Mouse (Mus musculus) lung, adult 18-20 months (tissue): ENCODE measurements around the gene Lsm6.

Experiments
- DNase-seq, 2 experiments: peaks; one replicate each; pipeline ENCODE4 v3.0.0; 2022; ENCODE audit warnings: mixed read lengths in 2 of 2

Lsm6 gene

GRCm38 (mm10) chr8:78801201-78801600 lies 19.7 kb downstream of the Lsm6 start:
- DNase-seq = no peak

- DNase-seq = no peak
Observed at GRCm38 (mm10) chr8:78798671-78799070, 22.3 kb downstream of the Lsm6 start.

- DNase-seq = no peak
Observed at GRCm38 (mm10) chr8:78797985-78798384, 23.0 kb downstream of the Lsm6 start.

DNA sequence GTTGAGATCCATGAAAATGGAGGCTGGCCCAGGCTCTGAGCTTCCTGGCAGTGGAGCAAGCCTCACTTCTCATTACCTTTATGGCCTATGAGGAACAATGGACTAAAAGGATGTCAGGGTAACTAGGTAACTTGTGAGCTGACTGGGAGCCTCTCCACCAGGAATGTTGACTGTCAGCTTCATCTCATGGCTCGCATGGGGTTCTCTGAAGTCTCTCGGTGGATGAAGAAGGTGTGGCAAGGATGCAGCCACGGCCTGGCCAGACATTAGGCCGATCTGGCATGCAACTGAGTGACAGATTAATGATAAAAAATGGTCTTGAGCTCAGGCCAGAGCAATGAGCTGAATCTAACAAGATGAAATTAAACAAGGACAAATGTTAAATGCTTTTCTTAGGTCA lies 27.7 kb downstream of the Lsm6 start:
- no peak for DNase-seq

GRCm38 (mm10) chr8:78776816-78777215 lies 44.1 kb downstream of the Lsm6 start:
- no peak for DNase-seq

GRCm38 (mm10) chr8:78771256-78771655 lies 49.7 kb downstream of the Lsm6 start:
- DNase-seq = peak in 1 of 2 experiments; percentile 10

- no peak for DNase-seq
Observed at GRCm38 (mm10) chr8:78770584-78770983, 50.4 kb downstream of the Lsm6 start.

DNA sequence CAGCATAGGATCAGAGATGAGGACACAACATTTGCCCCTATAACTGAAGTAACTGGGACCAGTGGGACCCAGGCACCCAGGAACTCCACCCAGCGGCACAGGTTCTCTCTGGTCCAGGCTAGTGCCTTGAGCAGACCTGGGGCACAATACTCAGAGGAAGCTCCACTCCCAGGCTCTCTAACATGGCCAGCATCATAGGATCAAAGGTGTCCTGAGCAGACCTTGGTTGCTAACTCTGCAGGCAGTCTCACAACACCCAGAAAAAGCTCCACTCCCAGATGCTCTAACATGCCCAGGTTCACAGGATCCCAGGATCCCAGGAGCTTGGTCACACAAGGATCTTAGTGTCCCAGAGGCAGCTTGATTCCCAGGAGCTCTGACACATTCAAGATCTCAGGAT lies 55.4 kb downstream of the Lsm6 start:
- no peak for DNase-seq

- no peak for DNase-seq
Observed at GRCm38 (mm10) chr8:78764976-78765375, 56.0 kb downstream of the Lsm6 start.

DNA sequence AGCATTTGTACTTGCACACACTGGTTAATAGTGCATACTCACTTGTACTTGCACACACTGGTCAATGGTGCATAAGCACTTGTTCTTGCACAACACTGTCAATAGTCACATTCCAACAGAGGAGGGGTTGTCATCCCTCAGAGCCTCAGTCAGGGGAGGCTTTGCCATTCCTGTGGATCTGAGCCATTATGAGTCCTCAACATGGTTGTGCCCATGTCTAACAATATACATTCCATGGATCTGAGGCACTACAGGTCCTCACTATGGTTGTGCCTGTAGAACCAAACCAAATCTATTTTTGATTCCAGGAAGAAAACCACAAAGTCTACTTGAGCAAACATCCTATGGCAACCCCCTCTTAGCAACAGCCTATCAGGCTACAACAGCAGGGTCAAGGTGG lies 61.8 kb downstream of the Lsm6 start:
- DNase-seq = no peak

GRCm38 (mm10) chr8:78754986-78755385 lies 66.0 kb downstream of the Lsm6 start:
- DNase-seq = no peak
